Mouse (Mus musculus): Measurements from ENCODE around the gene Ccdc121. TPM values are rescaled to one million over a fixed set of nuclear protein-coding genes. Genes with fewer than 3 reads are reported as not detected.
A peak's percentile ranks its signal among the peaks of the same experiment; 100 is the strongest.

Gene Ccdc121
- polyA plus RNA-seq, 1 experiment from 2014 or later, result 0.51 TPM

- Histone ChIP-seq H3K27me3 (ENCODE audit: control insufficient read depth, insufficient read depth, low read length) (no peaks in the 10 kb centered on the region), H3K27ac (replicated peaks in 1 of 2; ENCODE audit: control insufficient read depth in 1 of 2, insufficient read depth in 1 of 2, low read depth in 2 of 2, low read length in 2 of 2) (no peak overlapping the region), H3K36me3 (ENCODE audit: control insufficient read depth, insufficient read depth, low read length) (no peaks in the 10 kb centered on the region), H3K9me3 (ENCODE audit: control insufficient read depth, low read length) (no peaks in the 10 kb centered on the region), H3K4me3 (ENCODE audit: control insufficient read depth in 1 of 2, insufficient read depth in 1 of 2, low read depth in 1 of 2, low read length in 2 of 2) (no peak overlapping the region), H3K4me1 (ENCODE audit: control insufficient read depth in 2 of 2, insufficient read depth in 2 of 2, low read length in 2 of 2) (peaks cover 0 to 4% of the 10 kb centered on the region in 2 experiments; a peak in 2 of 4 replicates), H3K4me2 (ENCODE audit: low read length) (peak overlapping the region; percentile 45), H3K9ac (ENCODE audit: low read length) (0 out of 2 replicates have a peak overlapping the region, but pooled peaks have one; percentile 13)
- no peak for ATAC-seq (ENCODE audit: insufficient number of reproducible peaks, insufficient read depth, low FRiP score, low read depth)
- 30% methylated on average over 23 of the region's 23 CpGs for WGBS
Observed at GRCm38 (mm10) chr1:181545044-181545772, 34.0 kb upstream of the Ccdc121 start.

GRCm38 (mm10) chr1:181543711-181544383 is 32.6 kb upstream of the Ccdc121 start:
- no peak overlapping the region for H3K4me2 ChIP-seq (ENCODE audit: low read length)
- H3K9me3 ChIP-seq (ENCODE audit: control insufficient read depth, low read length), result no peaks in the 10 kb centered on the region
- H3K4me1 ChIP-seq (ENCODE audit: control insufficient read depth in 2 of 2, insufficient read depth in 2 of 2, low read length in 2 of 2), result peaks cover 0 to 4% of the 10 kb centered on the region in 2 experiments; a peak in 2 of 4 replicates
- H3K36me3 ChIP-seq (ENCODE audit: control insufficient read depth, insufficient read depth, low read length), result no peaks in the 10 kb centered on the region
- no peak overlapping the region for H3K9ac ChIP-seq (ENCODE audit: low read length)
- WGBS, result 70% methylated on average over 5 of the region's 5 CpGs
- H3K27ac ChIP-seq (replicated peaks in 1 of 2; ENCODE audit: control insufficient read depth in 1 of 2, insufficient read depth in 1 of 2, low read depth in 2 of 2, low read length in 2 of 2), result no peak overlapping the region
- H3K27me3 ChIP-seq (ENCODE audit: control insufficient read depth, insufficient read depth, low read length), result no peaks in the 10 kb centered on the region
- no peak overlapping the region for H3K4me3 ChIP-seq (ENCODE audit: control insufficient read depth in 1 of 2, insufficient read depth in 1 of 2, low read depth in 1 of 2, low read length in 2 of 2)
- no peak for ATAC-seq (ENCODE audit: insufficient number of reproducible peaks, insufficient read depth, low FRiP score, low read depth)

DNA sequence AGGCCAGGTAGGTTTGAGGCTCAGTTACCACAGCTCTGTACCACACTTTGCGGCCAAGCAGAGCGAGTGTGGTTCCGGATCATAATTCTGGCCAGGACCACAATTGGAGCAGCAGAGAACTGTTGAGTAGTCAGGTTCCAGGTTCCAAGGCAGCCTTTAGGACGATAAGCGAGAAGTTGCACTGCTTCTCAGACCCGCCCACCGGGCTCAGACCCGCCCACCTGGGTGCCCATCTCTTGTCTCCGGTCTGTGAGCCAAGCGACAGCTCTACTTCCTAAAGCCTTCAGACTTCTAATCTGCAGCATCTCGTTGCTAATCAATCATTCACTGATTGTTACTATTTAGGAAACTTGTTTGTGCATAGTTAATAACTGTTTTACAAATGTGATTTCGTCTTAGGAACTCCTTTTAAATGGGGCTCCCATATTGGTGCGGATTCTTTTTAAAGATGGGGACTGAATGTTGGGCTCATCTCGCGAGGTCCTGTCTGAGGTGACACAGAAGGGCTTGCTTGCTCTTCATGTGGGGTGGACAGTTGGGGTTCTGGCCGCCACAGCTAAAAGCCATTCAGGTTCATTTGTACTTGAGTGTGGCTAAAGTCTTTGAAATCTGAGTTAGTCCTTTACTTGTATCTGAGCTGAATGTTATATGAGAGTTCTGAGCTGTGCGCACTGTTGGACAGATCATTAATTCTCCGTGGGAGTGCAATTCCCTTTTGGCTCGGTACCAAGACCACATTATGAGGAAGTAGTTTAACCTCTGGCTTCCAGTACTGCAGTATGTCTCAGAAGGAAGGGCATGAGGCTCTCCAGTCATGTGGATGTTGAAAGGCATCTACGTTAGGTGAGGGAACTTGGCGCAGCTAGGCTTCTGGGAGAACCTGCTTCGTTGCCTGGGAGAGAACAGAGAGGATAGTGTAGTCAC is 28.9 kb upstream of the Ccdc121 start:
- no peaks in the 10 kb centered on the region for H3K9me3 ChIP-seq (ENCODE audit: control insufficient read depth, low read length)
- H3K27me3 ChIP-seq (ENCODE audit: control insufficient read depth, insufficient read depth, low read length), result no peaks in the 10 kb centered on the region
- no peak overlapping the region for H3K9ac ChIP-seq (ENCODE audit: low read length)
- no peak overlapping the region for H3K27ac ChIP-seq (replicated peaks in 1 of 2; ENCODE audit: control insufficient read depth in 1 of 2, insufficient read depth in 1 of 2, low read depth in 2 of 2, low read length in 2 of 2)
- H3K4me3 ChIP-seq (ENCODE audit: control insufficient read depth in 1 of 2, insufficient read depth in 1 of 2, low read depth in 1 of 2, low read length in 2 of 2), result no peak overlapping the region
- H3K36me3 ChIP-seq (ENCODE audit: control insufficient read depth, insufficient read depth, low read length), result no peaks in the 10 kb centered on the region
- WGBS, result 67% methylated on average over 22 of the region's 22 CpGs
- peaks cover 4 to 8% of the 10 kb centered on the region in 2 experiments for H3K4me1 ChIP-seq (ENCODE audit: control insufficient read depth in 2 of 2, insufficient read depth in 2 of 2, low read length in 2 of 2)
- ATAC-seq (ENCODE audit: insufficient number of reproducible peaks, insufficient read depth, low FRiP score, low read depth), result no peak
- no peak overlapping the region for H3K4me2 ChIP-seq (ENCODE audit: low read length)

GRCm38 (mm10) chr1:181537627-181538525 is 26.6 kb upstream of the Ccdc121 start:
- no peak for ATAC-seq (ENCODE audit: insufficient number of reproducible peaks, insufficient read depth, low FRiP score, low read depth)
- no peaks in the 10 kb centered on the region for H3K27me3 ChIP-seq (ENCODE audit: control insufficient read depth, insufficient read depth, low read length)
- WGBS, result 89% methylated on average over 9 of the region's 9 CpGs
- no peak overlapping the region for H3K4me2 ChIP-seq (ENCODE audit: low read length)
- H3K27ac ChIP-seq (replicated peaks in 1 of 2; ENCODE audit: control insufficient read depth in 1 of 2, insufficient read depth in 1 of 2, low read depth in 2 of 2, low read length in 2 of 2), result no peak overlapping the region
- no peaks in the 10 kb centered on the region for H3K36me3 ChIP-seq (ENCODE audit: control insufficient read depth, insufficient read depth, low read length)
- no peak overlapping the region for H3K4me3 ChIP-seq (ENCODE audit: control insufficient read depth in 1 of 2, insufficient read depth in 1 of 2, low read depth in 1 of 2, low read length in 2 of 2)
- no peak overlapping the region for H3K9ac ChIP-seq (ENCODE audit: low read length)
- no peaks in the 10 kb centered on the region for H3K9me3 ChIP-seq (ENCODE audit: control insufficient read depth, low read length)
- H3K4me1 ChIP-seq (ENCODE audit: control insufficient read depth in 2 of 2, insufficient read depth in 2 of 2, low read length in 2 of 2), result peaks cover 6 to 14% of the 10 kb centered on the region in 2 experiments

GRCm38 (mm10) chr1:181535165-181535873 is 24.1 kb upstream of the Ccdc121 start:
- Histone ChIP-seq H3K9me3 (ENCODE audit: control insufficient read depth, low read length) (no peaks in the 10 kb centered on the region), H3K36me3 (ENCODE audit: control insufficient read depth, insufficient read depth, low read length) (no peaks in the 10 kb centered on the region), H3K9ac (ENCODE audit: low read length) (no peak overlapping the region), H3K4me2 (ENCODE audit: low read length) (no peak overlapping the region), H3K27me3 (ENCODE audit: control insufficient read depth, insufficient read depth, low read length) (no peaks in the 10 kb centered on the region), H3K4me1 (ENCODE audit: control insufficient read depth in 2 of 2, insufficient read depth in 2 of 2, low read length in 2 of 2) (peaks cover 2 to 14% of the 10 kb centered on the region in 2 experiments), H3K4me3 (ENCODE audit: control insufficient read depth in 1 of 2, insufficient read depth in 1 of 2, low read depth in 1 of 2, low read length in 2 of 2) (no peak overlapping the region), H3K27ac (replicated peaks in 1 of 2; ENCODE audit: control insufficient read depth in 1 of 2, insufficient read depth in 1 of 2, low read depth in 2 of 2, low read length in 2 of 2) (peak overlapping the region in 1 of 2 experiments; percentile 48; a peak in 2 of 4 replicates)
- WGBS, result 29% methylated on average over 10 of the region's 10 CpGs
- no peak for ATAC-seq (ENCODE audit: insufficient number of reproducible peaks, insufficient read depth, low FRiP score, low read depth)

DNA sequence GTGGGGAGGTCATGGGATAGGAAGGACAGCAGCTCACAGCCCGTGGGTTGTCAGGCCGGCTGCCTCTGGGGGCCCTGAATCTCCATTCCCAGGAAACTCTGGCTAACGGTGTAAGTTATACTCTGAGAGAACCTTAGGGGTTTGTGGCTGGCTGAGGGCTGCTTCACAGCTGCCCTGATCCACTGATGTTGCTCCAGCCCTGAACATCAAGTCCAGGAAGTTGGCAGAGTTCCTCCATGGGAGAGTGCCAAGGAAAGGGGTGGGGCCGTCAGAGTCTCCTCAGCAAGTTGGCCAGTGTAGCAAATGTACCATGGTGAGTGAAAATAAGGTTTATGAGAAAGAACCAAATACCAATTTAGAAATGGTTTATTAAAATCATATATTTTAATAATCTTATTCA is 18.1 kb upstream of the Ccdc121 start:
- Histone ChIP-seq H3K9me3 (ENCODE audit: control insufficient read depth, low read length) (no peaks in the 10 kb centered on the region), H3K27ac (replicated peaks in 1 of 2; ENCODE audit: control insufficient read depth in 1 of 2, insufficient read depth in 1 of 2, low read depth in 2 of 2, low read length in 2 of 2) (no peak overlapping the region), H3K9ac (ENCODE audit: low read length) (no peak overlapping the region), H3K4me3 (ENCODE audit: control insufficient read depth in 1 of 2, insufficient read depth in 1 of 2, low read depth in 1 of 2, low read length in 2 of 2) (no peak overlapping the region), H3K4me1 (ENCODE audit: control insufficient read depth in 2 of 2, insufficient read depth in 2 of 2, low read length in 2 of 2) (peaks cover 0 to 3% of the 10 kb centered on the region in 2 experiments; a peak in 1 of 4 replicates), H3K4me2 (ENCODE audit: low read length) (no peak overlapping the region), H3K36me3 (ENCODE audit: control insufficient read depth, insufficient read depth, low read length) (no peaks in the 10 kb centered on the region), H3K27me3 (ENCODE audit: control insufficient read depth, insufficient read depth, low read length) (no peaks in the 10 kb centered on the region)
- 0 out of 2 replicates have a peak, but pooled peaks have one; percentile 31 for ATAC-seq (ENCODE audit: insufficient number of reproducible peaks, insufficient read depth, low FRiP score, low read depth)
- 48% methylated on average over 4 of the region's 4 CpGs for WGBS

Measured in heart, embryonic 14.5 days (tissue).